Mouse (Mus musculus) erythroblast, embryonic 14.5 days (primary cell): ENCODE results near the gene Mapkbp1. TPM values are rescaled to one million over a fixed set of nuclear protein-coding genes. Genes with fewer than 3 reads are reported as not detected.

ENCODE experiments used
- H3K27me3 ChIP-seq: 2 replicates; pipeline ENCODE4 v1.6.1; 2012; ENCODE audit warnings: inconsistent platforms; ENCODE audit not compliant: control insufficient read depth
- H3K36me3 ChIP-seq: 2 replicates; pipeline ENCODE4 v1.6.1; 2012; ENCODE audit warnings: mild to moderate bottlenecking, inconsistent platforms; ENCODE audit not compliant: control insufficient read depth
- H3K4me1 ChIP-seq: 2 replicates; pipeline ENCODE4 v1.6.1; 2012; ENCODE audit warnings: inconsistent platforms; ENCODE audit not compliant: control insufficient read depth
- H3K4me3 ChIP-seq: replicated peaks from 2 replicates; pipeline ENCODE3; 2012; ENCODE audit warnings: moderate library complexity, mild to moderate bottlenecking, inconsistent platforms
- H3K9me3 ChIP-seq: 2 replicates; pipeline ENCODE4 v1.6.1; 2012; ENCODE audit warnings: low read length, inconsistent platforms, mixed read lengths; ENCODE audit not compliant: control insufficient read depth
- GATA1 ChIP-seq: IDR thresholded peaks from 2 replicates; pipeline ENCODE4 v1.6.1; 2012; ENCODE audit warnings: low read length, inconsistent platforms, mixed read lengths
- TAL1 ChIP-seq: IDR thresholded peaks from 3 replicates; pipeline ENCODE4 v1.6.1; 2012; ENCODE audit warnings: low read length, inconsistent platforms, mixed read lengths
- polyA plus RNA-seq: library from polyadenylated mRNA; stranded (reverse); fragments of >175 nt; gene quantifications from 2 replicates; pipeline ENCODE4 v1.2.3, GENCODE M21; 2012

Mapkbp1 gene
- polyA plus RNA-seq, 1 experiment, result 0.02 TPM

- Histone ChIP-seq H3K36me3 (no peaks in the 10 kb centered on the region), H3K27me3 (no peaks in the 10 kb centered on the region), H3K4me3 (no peak overlapping the region), H3K9me3 (no peaks in the 10 kb centered on the region), H3K4me1 (no peaks in the 10 kb centered on the region)
- TF ChIP-seq TAL1 (no peak), GATA1 (no peak)
Observed at GRCm38 (mm10) chr2:120060190-120060589, 87.7 kb downstream of the Mapkbp1 start.

GRCm38 (mm10) chr2:120060651-120061050 lies 88.2 kb downstream of the Mapkbp1 start:
- Histone ChIP-seq H3K9me3 (no peaks in the 10 kb centered on the region), H3K4me1 (no peaks in the 10 kb centered on the region), H3K4me3 (no peak overlapping the region), H3K27me3 (no peaks in the 10 kb centered on the region), H3K36me3 (no peaks in the 10 kb centered on the region)
- TF ChIP-seq GATA1 (no peak), TAL1 (no peak)

GRCm38 (mm10) chr2:120062248-120062647 lies 89.7 kb downstream of the Mapkbp1 start:
- Histone ChIP-seq H3K36me3 (no peaks in the 10 kb centered on the region), H3K9me3 (no peaks in the 10 kb centered on the region), H3K4me1 (no peaks in the 10 kb centered on the region), H3K27me3 (no peaks in the 10 kb centered on the region), H3K4me3 (no peak overlapping the region)
- TF ChIP-seq GATA1 (no peak), TAL1 (no peak)

- H3K36me3 ChIP-seq, result no peaks in the 10 kb centered on the region
- H3K27me3 ChIP-seq, result no peaks in the 10 kb centered on the region
- no peak overlapping the region for H3K4me3 ChIP-seq
- no peaks in the 10 kb centered on the region for H3K9me3 ChIP-seq
- no peaks in the 10 kb centered on the region for H3K4me1 ChIP-seq
- TF ChIP-seq GATA1 (no peak), TAL1 (no peak)
Observed at GRCm38 (mm10) chr2:120064639-120065038, 92.1 kb downstream of the Mapkbp1 start.

GRCm38 (mm10) chr2:120065243-120065642 lies 92.7 kb downstream of the Mapkbp1 start:
- H3K9me3 ChIP-seq, result no peaks in the 10 kb centered on the region
- H3K36me3 ChIP-seq, result no peaks in the 10 kb centered on the region
- H3K27me3 ChIP-seq, result no peaks in the 10 kb centered on the region
- no peaks in the 10 kb centered on the region for H3K4me1 ChIP-seq
- H3K4me3 ChIP-seq, result no peak overlapping the region
- TF ChIP-seq TAL1, result no peak
- TF ChIP-seq GATA1, result no peak

GRCm38 (mm10) chr2:120066224-120066623 lies 93.7 kb downstream of the Mapkbp1 start:
- TF ChIP-seq TAL1, result no peak
- no peak for TF ChIP-seq GATA1
- no peaks in the 10 kb centered on the region for H3K9me3 ChIP-seq
- H3K4me3 ChIP-seq, result no peak overlapping the region
- H3K36me3 ChIP-seq, result no peaks in the 10 kb centered on the region
- no peaks in the 10 kb centered on the region for H3K27me3 ChIP-seq
- H3K4me1 ChIP-seq, result no peaks in the 10 kb centered on the region

GRCm38 (mm10) chr2:120068555-120069465 lies 96.3 kb downstream of the Mapkbp1 start:
- Histone ChIP-seq H3K4me1 (no peaks in the 10 kb centered on the region), H3K9me3 (no peaks in the 10 kb centered on the region), H3K27me3 (no peaks in the 10 kb centered on the region), H3K4me3 (no peak overlapping the region), H3K36me3 (no peaks in the 10 kb centered on the region)
- TF ChIP-seq GATA1 (no peak), TAL1 (no peak)

- Histone ChIP-seq H3K4me3 (no peak overlapping the region), H3K4me1 (no peaks in the 10 kb centered on the region), H3K9me3 (no peaks in the 10 kb centered on the region), H3K27me3 (no peaks in the 10 kb centered on the region), H3K36me3 (no peaks in the 10 kb centered on the region)
- no peak for TF ChIP-seq GATA1
- TF ChIP-seq TAL1, result no peak
Observed at GRCm38 (mm10) chr2:120069466-120069990, 97.0 kb downstream of the Mapkbp1 start.

GRCm38 (mm10) chr2:120074096-120074495 lies 101.6 kb downstream of the Mapkbp1 start:
- TF ChIP-seq TAL1 (no peak), GATA1 (no peak)
- Histone ChIP-seq H3K9me3 (no peaks in the 10 kb centered on the region), H3K4me3 (no peak overlapping the region), H3K4me1 (no peaks in the 10 kb centered on the region), H3K36me3 (no peaks in the 10 kb centered on the region), H3K27me3 (peaks cover 23% of the 10 kb centered on the region)
